Comparison of ENCODE assay signal across 8 mouse cellular contexts in genomic region chr9:36933813-36934493, GRCm38 (mm10).
DNase-seq lines count a peak whose midpoint lies in the region; ATAC-seq and TF ChIP-seq lines count a peak whose summit lies in the region.

No protein-coding gene starts in this region.

- DNase-seq in CH12.LX (ENCODE audit: extremely low read depth): peak; percentile 11
- peak; percentile 13 to 57 for DNase-seq in adrenal gland, postnatal 4 days (ENCODE audit: low spot score in 2 of 2)
- peak; percentile 93 for DNase-seq in embryonic facial prominence, embryonic 14.5 days (ENCODE audit: low spot score)
- DNase-seq in limb, embryonic 14.5 days (ENCODE audit: low spot score): peak; percentile 86
- DNase-seq in urinary bladder, postnatal 36 days (ENCODE audit: low spot score in 2 of 2): peak; percentile 44 to 62

- no peak overlapping the region for H3K4me2 ChIP-seq in CH12.LX (ENCODE audit: insufficient read depth, low read depth, poor library complexity, severe bottlenecking)
- H3K4me2 ChIP-seq in embryonic facial prominence, embryonic 14.5 days (ENCODE audit: low read depth, low read length): peak overlapping the region; percentile 10; the same call in 1 of the 2 replicates
- 0 out of 2 replicates have a peak overlapping the region, but pooled peaks have one; percentile 32 for H3K4me2 ChIP-seq in heart, embryonic 13.5 days
- peak overlapping the region; percentile 38 for H3K4me2 ChIP-seq in kidney, embryonic 16.5 days (replicated peaks; ENCODE audit: low read depth, low read length)
- H3K4me2 ChIP-seq in limb, embryonic 14.5 days (replicated peaks; ENCODE audit: low read depth, low read length, severe bottlenecking): peak overlapping the region; percentile 32; the same call in 1 of the 2 replicates
- H3K4me2 ChIP-seq in neural tube, embryonic 15.5 days: peak overlapping the region; percentile 44

- peak; percentile 84; the same call in 1 of the 2 replicates for ATAC-seq in embryonic facial prominence, embryonic 14.5 days (ENCODE audit: low read depth)
- ATAC-seq in heart, embryonic 13.5 days (ENCODE audit: extremely low read depth, insufficient number of reproducible peaks, low FRiP score, low TSS enrichment): no peak
- peak; percentile 94 for ATAC-seq in kidney, embryonic 16.5 days (ENCODE audit: low FRiP score, low TSS enrichment)
- peak; percentile 77 for ATAC-seq in limb, embryonic 14.5 days (ENCODE audit: low FRiP score, low read depth)
- ATAC-seq in neural tube, embryonic 15.5 days (ENCODE audit: low FRiP score): peak; percentile 82

- no peak overlapping the region for H3K27ac ChIP-seq in CH12.LX (ENCODE audit: insufficient read depth, low read depth)
- no peak overlapping the region for H3K27ac ChIP-seq in embryonic facial prominence, embryonic 14.5 days (replicated peaks; ENCODE audit: low read depth, low read length)
- H3K27ac ChIP-seq in heart, embryonic 13.5 days (replicated peaks): no peak overlapping the region
- no peak overlapping the region for H3K27ac ChIP-seq in kidney, embryonic 16.5 days (ENCODE audit: low read length)
- no peak overlapping the region for H3K27ac ChIP-seq in limb, embryonic 14.5 days (replicated peaks; ENCODE audit: low read depth, low read length)
- H3K27ac ChIP-seq in neural tube, embryonic 15.5 days (replicated peaks): peak overlapping the region; percentile 61

- TF ChIP-seq EP300 in CH12.LX (IDR thresholded peaks at IDR 0.05; ENCODE audit: low read length): no peak

- peaks cover 2% of the 10 kb centered on the region for H3K9me3 ChIP-seq in CH12.LX (replicated peaks; ENCODE audit: low read length)
- H3K9me3 ChIP-seq in embryonic facial prominence, embryonic 14.5 days (ENCODE audit: control insufficient read depth, low read length): no peaks in the 10 kb centered on the region
- no peaks in the 10 kb centered on the region for H3K9me3 ChIP-seq in heart, embryonic 13.5 days
- H3K9me3 ChIP-seq in kidney, embryonic 16.5 days (ENCODE audit: low read length): no peaks in the 10 kb centered on the region
- H3K9me3 ChIP-seq in limb, embryonic 14.5 days (ENCODE audit: control insufficient read depth, low read length): no peaks in the 10 kb centered on the region; the same call in 1 of the 2 replicates
- H3K9me3 ChIP-seq in neural tube, embryonic 15.5 days (replicated peaks): no peaks in the 10 kb centered on the region

- in situ Hi-C loops in CH12.LX (cut with MboI; ENCODE audit: low pct_ligation_motif_present, low pct_unique_long_range_greater_than_20kb, low sequenced_read_pairs): no loop called here

- WGBS in embryonic facial prominence, embryonic 14.5 days: 46% methylated on average over 16 of the region's 16 CpGs
- WGBS in heart, embryonic 13.5 days: 43% methylated on average over 16 of the region's 16 CpGs
- WGBS in kidney, embryonic 16.5 days: 14% methylated on average over 16 of the region's 16 CpGs
- 10% methylated on average over 16 of the region's 16 CpGs for WGBS in limb, embryonic 14.5 days
- 9% methylated on average over 16 of the region's 16 CpGs for WGBS in neural tube, embryonic 15.5 days

- no peak for TF ChIP-seq RAD21 in CH12.LX (IDR thresholded peaks at IDR 0.05; ENCODE audit: low read depth, low read length)

- peaks cover 13% of the 10 kb centered on the region for H3K27me3 ChIP-seq in CH12.LX (replicated peaks)
- no peaks in the 10 kb centered on the region for H3K27me3 ChIP-seq in embryonic facial prominence, embryonic 14.5 days (replicated peaks; ENCODE audit: control insufficient read depth, insufficient read depth, low read length)
- H3K27me3 ChIP-seq in heart, embryonic 13.5 days (replicated peaks): 0 out of 2 replicates have a peak, but pooled peaks cover 3% of the 10 kb centered on the region
- H3K27me3 ChIP-seq in kidney, embryonic 16.5 days (ENCODE audit: insufficient read depth, low read length): no peaks in the 10 kb centered on the region
- H3K27me3 ChIP-seq in limb, embryonic 14.5 days (ENCODE audit: control insufficient read depth, insufficient read depth, low read length): peaks cover 70% of the 10 kb centered on the region
- H3K27me3 ChIP-seq in neural tube, embryonic 15.5 days (replicated peaks): no peaks in the 10 kb centered on the region

- TF ChIP-seq CTCF in CH12.LX (conservative IDR thresholded peaks at IDR 0.05 in 1 of 2, IDR thresholded peaks at IDR 0.05 in 1 of 2; ENCODE audit: low read depth in 2 of 2, low read length in 2 of 2): peak; percentile 63 to 67; a peak in 3 of 4 replicates

- TF ChIP-seq POLR2A in CH12.LX (IDR thresholded peaks at IDR 0.05; ENCODE audit: low read depth, low read length): no peak
- TF ChIP-seq POLR2A in limb, embryonic 14.5 days (IDR thresholded peaks at IDR 0.05; ENCODE audit: borderline replicate concordance, extremely low read depth, insufficient read depth, insufficient read length): no peak

- H3K79me2 ChIP-seq in CH12.LX (replicated peaks; ENCODE audit: control insufficient read depth, extremely low read depth, insufficient read depth, poor library complexity, severe bottlenecking): no peaks in the 10 kb centered on the region

- H3K4me3 ChIP-seq in CH12.LX (replicated peaks in 1 of 3; ENCODE audit: low read depth in 2 of 3, low read length in 2 of 3, poor library complexity in 1 of 3): no peak overlapping the region
- H3K4me3 ChIP-seq in embryonic facial prominence, embryonic 14.5 days (ENCODE audit: low read depth, low read length): no peak overlapping the region
- H3K4me3 ChIP-seq in heart, embryonic 13.5 days: no peak overlapping the region
- H3K4me3 ChIP-seq in kidney, embryonic 16.5 days (ENCODE audit: low read length): no peak overlapping the region
- no peak overlapping the region for H3K4me3 ChIP-seq in limb, embryonic 14.5 days (replicated peaks; ENCODE audit: low read length)
- no peak overlapping the region for H3K4me3 ChIP-seq in neural tube, embryonic 15.5 days (replicated peaks)

- dilution Hi-C loops in CH12.LX (cut with MboI; ENCODE audit: extremely low pct_ligation_motif_present, extremely low pct_unique_long_range_greater_than_20kb, low sequenced_read_pairs): no loop called here

- H3K4me1 ChIP-seq in CH12.LX (ENCODE audit: control insufficient read depth in 1 of 2, insufficient read depth in 2 of 2): peaks cover 5 to 12% of the 10 kb centered on the region in 2 experiments; a peak in 3 of 4 replicates
- H3K4me1 ChIP-seq in embryonic facial prominence, embryonic 14.5 days (ENCODE audit: control insufficient read depth, insufficient read depth, low read length): no peaks in the 10 kb centered on the region
- peaks cover 3% of the 10 kb centered on the region; the same call in 1 of the 2 replicates for H3K4me1 ChIP-seq in heart, embryonic 13.5 days
- peaks cover 12% of the 10 kb centered on the region; the same call in 1 of the 2 replicates for H3K4me1 ChIP-seq in kidney, embryonic 16.5 days (ENCODE audit: insufficient read depth, low read length)
- peaks cover 18% of the 10 kb centered on the region for H3K4me1 ChIP-seq in limb, embryonic 14.5 days (ENCODE audit: control insufficient read depth, insufficient read depth, low read length)
- H3K4me1 ChIP-seq in neural tube, embryonic 15.5 days: peaks cover 33% of the 10 kb centered on the region

- H3K36me3 ChIP-seq in CH12.LX (replicated peaks in 1 of 2; ENCODE audit: control insufficient read depth in 1 of 2, insufficient read depth in 1 of 2, low read length in 1 of 2): no peaks in the 10 kb centered on the region
- no peaks in the 10 kb centered on the region for H3K36me3 ChIP-seq in embryonic facial prominence, embryonic 14.5 days (ENCODE audit: control insufficient read depth, insufficient read depth, low read length)
- H3K36me3 ChIP-seq in heart, embryonic 13.5 days: 0 out of 2 replicates have a peak, but pooled peaks cover 4% of the 10 kb centered on the region
- H3K36me3 ChIP-seq in kidney, embryonic 16.5 days (ENCODE audit: insufficient read depth, low read length): peaks cover 4% of the 10 kb centered on the region; the same call in 1 of the 2 replicates
- no peaks in the 10 kb centered on the region for H3K36me3 ChIP-seq in limb, embryonic 14.5 days (ENCODE audit: control insufficient read depth, insufficient read depth, low read length)
- no peaks in the 10 kb centered on the region for H3K36me3 ChIP-seq in neural tube, embryonic 15.5 days

- H3K9ac ChIP-seq in CH12.LX (ENCODE audit: insufficient read depth, low read depth): no peak overlapping the region
- no peak overlapping the region for H3K9ac ChIP-seq in embryonic facial prominence, embryonic 14.5 days (ENCODE audit: low read depth, low read length)
- no peak overlapping the region for H3K9ac ChIP-seq in heart, embryonic 13.5 days
- H3K9ac ChIP-seq in kidney, embryonic 16.5 days (replicated peaks; ENCODE audit: low read length): no peak overlapping the region
- no peak overlapping the region for H3K9ac ChIP-seq in limb, embryonic 14.5 days (ENCODE audit: low read depth, low read length, severe bottlenecking)
- 0 out of 2 replicates have a peak overlapping the region, but pooled peaks have one; percentile 20 for H3K9ac ChIP-seq in neural tube, embryonic 15.5 days (replicated peaks)

TF ChIP-seq in CH12.LX, 34 proteins besides CTCF, POLR2A, EP300 and RAD21:
- TF ChIP-seq MAFK (IDR thresholded peaks at IDR 0.05; ENCODE audit: insufficient replicate concordance, low read length) (0 out of 2 replicates have a peak, but pooled peaks have one; percentile 24), RCOR1 (conservative IDR thresholded peaks at IDR 0.05; ENCODE audit: low read depth, low read length) (no peak)
TF ChIP-seq in CH12.LX: peak in this region for 1.

Comparison
In these comparisons a context has a peak if more than half of its experiments do, and no peak if none do; other contexts are left out.
1. DNase-seq: peak in every context shown above with its lines; median percentile 93 in embryonic facial prominence, embryonic 14.5 days; 86 in limb, embryonic 14.5 days; 53 in urinary bladder, postnatal 36 days; 35 in adrenal gland, postnatal 4 days; 11 in CH12.LX.